Mouse (Mus musculus): ENCODE measurements around the gene Zdhhc3.

The Zdhhc3 gene

GRCm38 (mm10) chr9:123112805-123113521 is at the start of gene Zdhhc3, which contains the start of gene Exosc7:
Zdhhc3 (minus strand) TSS chr9:123113205.
Exosc7 (plus strand) TSS chr9:123113215.
- peak; percentile 92 to 93 for DNase-seq (ENCODE audit: low spot score in 2 of 2)

GRCm38 (mm10) chr9:123161792-123162191 is 48.8 kb upstream of the Zdhhc3 start:
- no peak for DNase-seq (ENCODE audit: low spot score in 2 of 2)

- DNase-seq (ENCODE audit: low spot score in 2 of 2), result peak; percentile 83 to 86
Observed at GRCm38 (mm10) chr9:123159330-123159729, 46.3 kb upstream of the Zdhhc3 start.

- peak in 1 of 2 experiments; percentile 49 for DNase-seq (ENCODE audit: low spot score in 2 of 2)
Observed at GRCm38 (mm10) chr9:123158125-123158836, 45.3 kb upstream of the Zdhhc3 start.

GRCm38 (mm10) chr9:123157699-123158098 is 44.7 kb upstream of the Zdhhc3 start:
- DNase-seq (ENCODE audit: low spot score in 2 of 2), result peak; percentile 32 to 36

GRCm38 (mm10) chr9:123156910-123157361 is 43.9 kb upstream of the Zdhhc3 start:
- peak; percentile 70 for DNase-seq (ENCODE audit: low spot score in 2 of 2)

- no peak for DNase-seq (ENCODE audit: low spot score in 2 of 2)
Observed at GRCm38 (mm10) chr9:123153121-123153520, 40.1 kb upstream of the Zdhhc3 start.

- DNase-seq (ENCODE audit: low spot score in 2 of 2), result no peak
Observed at GRCm38 (mm10) chr9:123152026-123152425, 39.0 kb upstream of the Zdhhc3 start.

- no peak for DNase-seq (ENCODE audit: low spot score in 2 of 2)
Observed at GRCm38 (mm10) chr9:123151561-123151960, 38.6 kb upstream of the Zdhhc3 start.

- peak; percentile 53 to 60 for DNase-seq (ENCODE audit: low spot score in 2 of 2)
Observed at GRCm38 (mm10) chr9:123150241-123151020, 37.4 kb upstream of the Zdhhc3 start, which contains the start of gene Clec3b. Clec3b (plus strand) TSS chr9:123150946.

- DNase-seq (ENCODE audit: low spot score in 2 of 2), result no peak
Observed at GRCm38 (mm10) chr9:123148430-123148829, 35.4 kb upstream of the Zdhhc3 start.

- DNase-seq (ENCODE audit: low spot score in 2 of 2), result no peak
Observed at GRCm38 (mm10) chr9:123139887-123140614, 27.0 kb upstream of the Zdhhc3 start.

- DNase-seq (ENCODE audit: low spot score in 2 of 2), result no peak
Observed at GRCm38 (mm10) chr9:123138891-123139474, 26.0 kb upstream of the Zdhhc3 start.

GRCm38 (mm10) chr9:123136953-123137682 is 24.1 kb upstream of the Zdhhc3 start:
- DNase-seq (ENCODE audit: low spot score in 2 of 2), result no peak

- DNase-seq (ENCODE audit: low spot score in 2 of 2), result no peak
Observed at GRCm38 (mm10) chr9:123132994-123133393, 20.0 kb upstream of the Zdhhc3 start.

- DNase-seq (ENCODE audit: low spot score in 2 of 2), result no peak
Observed at GRCm38 (mm10) chr9:123127663-123128062, 14.7 kb upstream of the Zdhhc3 start.

GRCm38 (mm10) chr9:123124413-123124981 is 11.5 kb upstream of the Zdhhc3 start:
- DNase-seq (ENCODE audit: low spot score in 2 of 2), result no peak

GRCm38 (mm10) chr9:123123571-123124412 is 10.8 kb upstream of the Zdhhc3 start:
- no peak for DNase-seq (ENCODE audit: low spot score in 2 of 2)

GRCm38 (mm10) chr9:123123017-123123416 is 10.0 kb upstream of the Zdhhc3 start:
- DNase-seq (ENCODE audit: low spot score in 2 of 2), result no peak

Measured in right cerebral cortex, postnatal 10 days (tissue).